Mouse (Mus musculus): ENCODE data around the gene Arid2. TPM values are rescaled to one million over a fixed set of nuclear protein-coding genes. Genes with fewer than 3 reads are reported as not detected.
"Not testable (repeated sequence)": the region's sequence is repeated elsewhere in the genome, so short reads cannot be mapped to it uniquely, and the experiment has no call there.

Gene Arid2
- total RNA-seq (2021), result 10 to 100 TPM; 43.7 to 46.0 TPM
- long read RNA-seq, full-length matches to known transcripts, result 2 of 10 reads
- long read RNA-seq, partial matches to known transcripts, result 7 of 10 reads
- long read RNA-seq, other reads (novel, unspliced or antisense), result 1 of 10 reads

GRCm38 (mm10) chr15:96287369-96287975 is at the start of gene Arid2:
TSS of gene Arid2 (plus strand) at chr15:96287518.
- DNase-seq (ENCODE audit: low spot score in 2 of 2), result peak; percentile 72 to 74

GRCm38 (mm10) chr15:96238071-96238470 is 49.2 kb upstream of the Arid2 start:
- no peak for DNase-seq (ENCODE audit: low spot score in 2 of 2)

GRCm38 (mm10) chr15:96244171-96244570 is 43.1 kb upstream of the Arid2 start:
- no peak for DNase-seq (ENCODE audit: low spot score in 2 of 2)

- DNase-seq (ENCODE audit: low spot score in 2 of 2), result not testable (repeated sequence)
Observed at GRCm38 (mm10) chr15:96244715-96245114, 42.6 kb upstream of the Arid2 start.

GRCm38 (mm10) chr15:96253827-96254226 is 33.5 kb upstream of the Arid2 start:
- no peak for DNase-seq (ENCODE audit: low spot score in 2 of 2)

- no peak for DNase-seq (ENCODE audit: low spot score in 2 of 2)
Observed at GRCm38 (mm10) chr15:96254356-96254755, 33.0 kb upstream of the Arid2 start.

- DNase-seq (ENCODE audit: low spot score in 2 of 2), result no peak
Observed at GRCm38 (mm10) chr15:96257781-96258180, 29.5 kb upstream of the Arid2 start.

- no peak for DNase-seq (ENCODE audit: low spot score in 2 of 2)
Observed at GRCm38 (mm10) chr15:96264614-96265013, 22.7 kb upstream of the Arid2 start.

GRCm38 (mm10) chr15:96267933-96268332 is 19.4 kb upstream of the Arid2 start:
- no peak for DNase-seq (ENCODE audit: low spot score in 2 of 2)

- no peak for DNase-seq (ENCODE audit: low spot score in 2 of 2)
Observed at GRCm38 (mm10) chr15:96268610-96269009, 18.7 kb upstream of the Arid2 start.

- no peak for DNase-seq (ENCODE audit: low spot score in 2 of 2)
Observed at GRCm38 (mm10) chr15:96269402-96269801, 17.9 kb upstream of the Arid2 start.

- DNase-seq (ENCODE audit: low spot score in 2 of 2), result no peak
Observed at GRCm38 (mm10) chr15:96270272-96270880, 16.9 kb upstream of the Arid2 start.

- DNase-seq (ENCODE audit: low spot score in 2 of 2), result peak in 1 of 2 experiments; percentile 30
Observed at GRCm38 (mm10) chr15:96272356-96272755, 15.0 kb upstream of the Arid2 start.

GRCm38 (mm10) chr15:96274341-96274740 is 13.0 kb upstream of the Arid2 start:
- no peak for DNase-seq (ENCODE audit: low spot score in 2 of 2)

- DNase-seq (ENCODE audit: low spot score in 2 of 2), result no peak
Observed at GRCm38 (mm10) chr15:96275198-96275597, 12.1 kb upstream of the Arid2 start.

GRCm38 (mm10) chr15:96275810-96276493 is 11.4 kb upstream of the Arid2 start:
- DNase-seq (ENCODE audit: low spot score in 2 of 2), result no peak

- no peak for DNase-seq (ENCODE audit: low spot score in 2 of 2)
Observed at GRCm38 (mm10) chr15:96277061-96277460, 10.3 kb upstream of the Arid2 start.

- no peak for DNase-seq (ENCODE audit: low spot score in 2 of 2)
Observed at GRCm38 (mm10) chr15:96281236-96281635, 6.1 kb upstream of the Arid2 start.

GRCm38 (mm10) chr15:96283141-96283540 is 4.2 kb upstream of the Arid2 start:
- DNase-seq (ENCODE audit: low spot score in 2 of 2), result no peak

- DNase-seq (ENCODE audit: low spot score in 2 of 2), result peak; percentile 37 to 47
Observed at GRCm38 (mm10) chr15:96283920-96284431, 3.3 kb upstream of the Arid2 start.

- peak; percentile 61 to 71 for DNase-seq (ENCODE audit: low spot score in 2 of 2)
Observed at GRCm38 (mm10) chr15:96284711-96285322, 2.5 kb upstream of the Arid2 start.

Measured in layer of hippocampus, postnatal 10 days (tissue).